Mouse (Mus musculus) ES-Bruce4 (cell line): ENCODE measurements around the gene Tars.

Experiments used
- CTCF ChIP-seq: IDR thresholded peaks from one replicate; pipeline ENCODE4 v1.8.1; 2011; ENCODE audit warnings: low read depth, low read length
- EP300 ChIP-seq: IDR thresholded peaks from 2 replicates; pipeline ENCODE4 v1.6.1; 2011; ENCODE audit warnings: low read depth, low read length; ENCODE audit not compliant: insufficient read depth
- POLR2A ChIP-seq: IDR thresholded peaks from one replicate; pipeline ENCODE4 v1.8.1; 2011; ENCODE audit warnings: low read length; ENCODE audit not compliant: insufficient read depth

DNA sequence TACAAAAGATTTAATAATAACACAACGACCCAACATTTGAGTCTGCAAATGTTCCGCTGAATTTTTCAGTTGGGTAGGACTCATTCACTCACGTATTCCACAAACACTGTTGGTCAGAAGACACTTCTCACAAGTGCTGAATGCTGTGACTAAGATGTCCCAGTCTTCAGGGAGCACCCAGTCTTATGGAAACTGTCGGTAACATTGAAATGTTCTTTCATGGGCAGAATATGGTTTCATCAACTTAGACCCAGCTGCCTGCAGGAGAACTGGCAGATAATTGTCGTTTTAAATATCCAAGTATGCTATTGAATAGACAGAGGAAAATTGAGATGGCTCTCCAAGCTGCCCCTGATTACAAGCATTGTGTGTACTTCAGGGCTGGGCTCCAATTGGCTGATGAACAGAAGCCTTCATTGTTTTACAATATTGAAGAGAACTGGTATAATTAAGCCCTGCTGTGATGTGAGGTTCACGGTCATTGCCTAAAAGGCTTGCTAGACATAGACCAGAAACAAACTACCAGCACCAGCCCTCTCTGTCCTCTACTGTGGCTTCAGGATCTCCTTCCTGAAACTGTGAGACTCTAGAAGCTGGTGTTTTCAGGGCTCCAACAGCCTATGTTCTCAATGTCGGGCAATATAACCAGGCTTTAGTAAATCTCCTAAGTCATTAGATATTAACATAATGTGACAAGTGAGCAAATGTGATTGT is 59.8 kb downstream of the Tars start:
- no peak for TF ChIP-seq CTCF
- no peak for TF ChIP-seq EP300
- no peak for TF ChIP-seq POLR2A
